Mouse (Mus musculus) intestine, postnatal 0 days (tissue): ENCODE results near the gene Gm17079. TPM values are rescaled to one million over a fixed set of nuclear protein-coding genes. Genes with fewer than 3 reads are reported as not detected.

Source experiments
- ATAC-seq: fragments of 200-750 bp; cut with Nextera tagmentation; 2 replicates; pipeline ENCODE4 v1.8.0; 2017; ENCODE audit warnings: mild to moderate bottlenecking, moderate TSS enrichment, moderate library complexity
- H3K27ac ChIP-seq: fragments of 300-500 bp; sonication (generic); 2 replicates; pipeline ENCODE4 v1.5.1; 2014; ENCODE audit warnings: mild to moderate bottlenecking, low read depth, low read length, moderate library complexity
- H3K27me3 ChIP-seq: fragments of 300-500 bp; sonication (generic); replicated peaks from 2 replicates; pipeline ENCODE4 v1.6.1; 2014; ENCODE audit warnings: low read length, mixed read lengths; ENCODE audit not compliant: control insufficient read depth, insufficient read depth
- H3K36me3 ChIP-seq: fragments of 300-500 bp; sonication (generic); 2 replicates; pipeline ENCODE4 v1.6.1; 2014; ENCODE audit warnings: mild to moderate bottlenecking, moderate library complexity; ENCODE audit not compliant: control insufficient read depth, insufficient read depth
- H3K4me1 ChIP-seq: fragments of 300-500 bp; sonication (generic); replicated peaks from 2 replicates; pipeline ENCODE4 v1.6.1; 2014; ENCODE audit warnings: antibody characterized with exemption, low read length, mixed read lengths; ENCODE audit not compliant: control insufficient read depth, insufficient read depth
- H3K4me2 ChIP-seq: fragments of 300-500 bp; sonication (generic); replicated peaks from 2 replicates; pipeline ENCODE4 v1.6.1; 2014; ENCODE audit warnings: low read depth, mild to moderate bottlenecking, moderate library complexity
- H3K4me3 ChIP-seq: fragments of 300-500 bp; sonication (generic); 2 replicates; pipeline ENCODE4 v1.5.1; 2014; ENCODE audit warnings: low read depth, low read length
- H3K9ac ChIP-seq: fragments of 300-500 bp; sonication (generic); 2 replicates; pipeline ENCODE4 v1.6.1; 2014; ENCODE audit warnings: mild to moderate bottlenecking, low read depth, low read length
- H3K9me3 ChIP-seq: fragments of 300-500 bp; sonication (generic); 2 replicates; pipeline ENCODE4 v1.6.1; 2016; ENCODE audit warnings: mixed run types; ENCODE audit not compliant: control insufficient read depth
- CTCF ChIP-seq: sonication (generic); IDR thresholded peaks from 2 replicates; pipeline ENCODE4 v1.5.1; 2016; ENCODE audit warnings: low read depth, mild to moderate bottlenecking, control low read depth, antibody characterized with exemption, moderate library complexity
- WGBS: fragments of 180-500 bp; shearing (Covaris S2); extraction: QIAGEN DNeasy Blood & Tissue Kit; methylation state at CpG from one replicate; pipeline ENCODE4 v1.1.7; 2014; 5-methylcytosine and 5-hydroxymethylcytosine counted together
- polyA plus RNA-seq: library from polyadenylated mRNA; unstranded; fragments of >200 nt; fragmentation: Nextera tagmentation; extraction: Ambion mirVana; gene quantifications from 2 replicates; pipeline ENCODE4 v1.2.1, GENCODE M21; 2015

The Gm17079 gene
- polyA plus RNA-seq, 1 experiment from 2014 or later = not detected

DNA sequence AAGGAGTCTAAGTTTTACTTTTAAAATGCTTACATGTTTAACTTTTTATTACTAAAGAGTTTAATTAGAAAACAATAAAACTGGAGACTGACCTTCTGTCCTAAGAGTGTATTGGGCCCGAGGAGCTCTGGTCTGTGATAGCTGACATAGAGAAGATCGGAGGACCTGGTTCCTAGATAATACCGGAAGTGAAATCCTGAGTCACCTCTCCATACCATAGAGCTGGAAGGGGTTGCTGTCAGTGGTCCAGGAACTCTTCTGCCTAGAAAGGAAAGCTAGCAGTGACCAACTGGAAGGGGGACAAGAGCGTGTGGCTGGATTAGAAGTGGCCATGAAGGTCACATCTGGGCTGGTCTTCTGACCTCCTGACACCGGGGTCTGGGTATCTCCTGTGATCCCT is 18.0 kb downstream of the Gm17079 start:
- no peak overlapping the region for H3K27ac ChIP-seq
- no peaks in the 10 kb centered on the region for H3K9me3 ChIP-seq
- no peak for TF ChIP-seq CTCF
- WGBS = 82% methylated on average over 5 of the region's 5 CpGs
- no peaks in the 10 kb centered on the region for H3K27me3 ChIP-seq
- H3K9ac ChIP-seq = no peak overlapping the region
- no peak overlapping the region for H3K4me3 ChIP-seq
- H3K36me3 ChIP-seq = no peaks in the 10 kb centered on the region
- H3K4me2 ChIP-seq = no peak overlapping the region
- no peak for ATAC-seq
- no peaks in the 10 kb centered on the region for H3K4me1 ChIP-seq

Other genes with a start within 250 kb of the Gm17079 start
- not detected in 2 replicates for gene Vmn2r89, start 243.6 kb downstream of the Gm17079 start, polyA plus RNA-seq
- not detected in 2 replicates for gene Gm5622, start 142.7 kb downstream of the Gm17079 start, polyA plus RNA-seq
- not detected in 2 replicates for gene Gm17175, start 121.4 kb downstream of the Gm17079 start, polyA plus RNA-seq
- gene Gm17174, start 103.3 kb downstream of the Gm17079 start, polyA plus RNA-seq = not detected in 2 replicates
- not detected in 2 replicates for gene Gm17078, start 84.2 kb downstream of the Gm17079 start, polyA plus RNA-seq
- gene Gm4181, start 59.8 kb downstream of the Gm17079 start, polyA plus RNA-seq = not detected in 2 replicates
- gene Gm5800, start 21.7 kb upstream of the Gm17079 start, polyA plus RNA-seq = not detected in 2 replicates
- gene Ang4, start 78.1 kb upstream of the Gm17079 start, polyA plus RNA-seq = 7.2 and 12.3 TPM in 2 replicates
- gene AY358078, start 104.6 kb upstream of the Gm17079 start, polyA plus RNA-seq = not detected in 2 replicates
- not detected in 2 replicates for gene Ear6, start 158.2 kb upstream of the Gm17079 start, polyA plus RNA-seq
- 16.9 and 19.7 TPM in 2 replicates for gene Mettl17, start 189.4 kb upstream of the Gm17079 start, polyA plus RNA-seq
- 0.38 and 0.57 TPM in 2 replicates for gene Slc39a2, start 197.4 kb upstream of the Gm17079 start, polyA plus RNA-seq
- gene Ndrg2, start 218.7 kb upstream of the Gm17079 start, polyA plus RNA-seq = 24.9 and 27.1 TPM in 2 replicates
- gene Tppp2, start 223.0 kb upstream of the Gm17079 start, polyA plus RNA-seq = not detected in 2 replicates
- gene Rnase13, start 227.3 kb upstream of the Gm17079 start, polyA plus RNA-seq = not detected in 2 replicates